In genomic region chr2:153222566-153222965, GRCm38 (mm10) we compare ENCODE assay signal across 24 mouse cellular contexts. TPM values are rescaled to one million over a fixed set of nuclear protein-coding genes. Genes with fewer than 3 reads are reported as not detected.
DNase-seq lines count a peak whose midpoint lies in the region; ATAC-seq lines count a peak whose summit lies in the region.
"Had no signal": no experiment of that assay in that cellular context is flagged by ENCODE, and none has a peak within 500 bp of the region (broad histone marks: within the 10 kb centered on the region; RNA-seq: fewer than 3 reads in every experiment).

No protein-coding gene starts in this region.

- DNase-seq in liver, embryonic 11.5 days (ENCODE audit: low spot score): no peak
- no peak for DNase-seq in liver
- no peak for DNase-seq in gastrocnemius, adult 8-10 months (ENCODE audit: low spot score in 2 of 2)
- DNase-seq in lung, postnatal 10 days: no peak
- no peak for DNase-seq in right cerebral cortex, postnatal 4 days
- DNase-seq: adrenal gland, adult 8-10 months; adrenal gland, postnatal 25 days; cerebellum, adult 18-20 months; cerebellum, adult 9-10 months; cerebellum, postnatal 14 days; gastrocnemius, postnatal 14 days; heart, adult 11 months; heart, postnatal 14 days; heart, postnatal 4 days had no signal

- peak overlapping the region; percentile 75 for H3K27ac ChIP-seq in liver, embryonic 11.5 days (ENCODE audit: low read depth, low read length)
- H3K27ac ChIP-seq in liver, embryonic 12.5 days: peak overlapping the region; percentile 94
- peak overlapping the region; percentile 90 for H3K27ac ChIP-seq in liver, embryonic 15.5 days (replicated peaks)
- H3K27ac ChIP-seq: forebrain, embryonic 10.5 days; forebrain, embryonic 13.5 days; heart, embryonic 13.5 days; hindbrain, embryonic 14.5 days; hindbrain, postnatal 0 days had no signal

- ATAC-seq in liver, embryonic 11.5 days (replicated peaks; ENCODE audit: low FRiP score): no peak
- ATAC-seq in liver, embryonic 12.5 days: no peak
- no peak for ATAC-seq in liver, embryonic 15.5 days (ENCODE audit: insufficient read depth)
- ATAC-seq: activated CD4-positive, CD25-positive, alpha-beta regulatory T cell, adult 4 months; CD4-positive, CD25-positive, alpha-beta regulatory T cell, adult 4 months; forebrain, embryonic 13.5 days; forebrain, embryonic 16.5 days; hindbrain, postnatal 0 days had no signal

- no peaks in the 10 kb centered on the region for H3K27me3 ChIP-seq in liver, embryonic 11.5 days (replicated peaks; ENCODE audit: control insufficient read depth, insufficient read depth, low read length)
- H3K27me3 ChIP-seq in liver, embryonic 12.5 days (replicated peaks): no peaks in the 10 kb centered on the region
- H3K27me3 ChIP-seq in liver, embryonic 15.5 days: no peaks in the 10 kb centered on the region
- H3K27me3 ChIP-seq: forebrain, embryonic 13.5 days; heart, embryonic 13.5 days had no signal

- no peaks in the 10 kb centered on the region for H3K36me3 ChIP-seq in liver, embryonic 11.5 days (ENCODE audit: control insufficient read depth, insufficient read depth, low read length)
- H3K36me3 ChIP-seq in liver, embryonic 12.5 days: peaks cover 12% of the 10 kb centered on the region
- peaks cover 9% of the 10 kb centered on the region for H3K36me3 ChIP-seq in liver, embryonic 15.5 days (replicated peaks)

- peaks cover 46% of the 10 kb centered on the region for H3K4me1 ChIP-seq in liver, embryonic 11.5 days (replicated peaks; ENCODE audit: control insufficient read depth, insufficient read depth, low read length)
- peaks cover 91% of the 10 kb centered on the region for H3K4me1 ChIP-seq in liver, embryonic 12.5 days
- peaks cover 89% of the 10 kb centered on the region for H3K4me1 ChIP-seq in liver, embryonic 15.5 days (replicated peaks)

- H3K9ac ChIP-seq in liver, embryonic 11.5 days (ENCODE audit: low read depth, low read length): peak overlapping the region; percentile 8; the same call in 1 of the 2 replicates
- H3K9ac ChIP-seq in liver, embryonic 12.5 days: peak overlapping the region; percentile 63
- 0 out of 2 replicates have a peak overlapping the region, but pooled peaks have one; percentile 49 for H3K9ac ChIP-seq in liver, embryonic 15.5 days
- H3K9ac ChIP-seq: forebrain, embryonic 13.5 days; heart, embryonic 13.5 days; hindbrain, embryonic 14.5 days had no signal

- no peaks in the 10 kb centered on the region for H3K9me3 ChIP-seq in liver, embryonic 11.5 days (ENCODE audit: control insufficient read depth, low read length)
- no peaks in the 10 kb centered on the region for H3K9me3 ChIP-seq in liver, embryonic 12.5 days (replicated peaks)
- no peaks in the 10 kb centered on the region for H3K9me3 ChIP-seq in liver, embryonic 15.5 days (replicated peaks)
- H3K9me3 ChIP-seq: forebrain, embryonic 10.5 days; forebrain, embryonic 13.5 days; heart, embryonic 13.5 days had no signal

- 86% methylated on average over 2 of the region's 2 CpGs for WGBS in liver, embryonic 11.5 days
- WGBS in liver, embryonic 12.5 days (ENCODE audit: insufficient replicate concordance): 64% methylated on average over 2 of the region's 2 CpGs
- WGBS in liver, embryonic 15.5 days (ENCODE audit: insufficient replicate concordance): 68% methylated on average over 2 of the region's 2 CpGs

- peak overlapping the region; percentile 60 for H3K4me2 ChIP-seq in liver, embryonic 11.5 days
- H3K4me2 ChIP-seq in liver, embryonic 12.5 days: peak overlapping the region; percentile 69
- H3K4me2 ChIP-seq in liver, embryonic 15.5 days: peak overlapping the region; percentile 65
- H3K4me2 ChIP-seq: forebrain, embryonic 13.5 days; heart, embryonic 13.5 days; hindbrain, embryonic 14.5 days had no signal

- no peak overlapping the region for H3K4me3 ChIP-seq in liver, embryonic 11.5 days (ENCODE audit: low read depth, low read length)
- H3K4me3 ChIP-seq in liver, embryonic 12.5 days: no peak overlapping the region
- no peak overlapping the region for H3K4me3 ChIP-seq in liver, embryonic 15.5 days (replicated peaks)
- H3K4me3 ChIP-seq: forebrain, embryonic 10.5 days; forebrain, embryonic 13.5 days; heart, embryonic 13.5 days had no signal

RNA-seq across cellular contexts. Expression of gene Tspyl3, which starts 2.7 kb away (rescaled TPM):
- polyA plus RNA-seq in liver, embryonic 11.5 days (2014; fragmentation: Nextera tagmentation; extraction: Ambion mirVana): 6.5 and 6.8 TPM in 2 replicates
- polyA plus RNA-seq in liver, embryonic 12.5 days (2016; fragmentation: Nextera tagmentation; extraction: Ambion mirVana): 4.1 and 4.6 TPM in 2 replicates
- 2.1 and 2.6 TPM in 2 replicates for polyA plus RNA-seq in liver, embryonic 15.5 days (2015; fragmentation: Nextera tagmentation; extraction: Ambion mirVana)
- under 1 TPM; 0.22 to 0.48 (median 0.37) TPM for total RNA-seq in gastrocnemius, adult 8-10 months (2022)

RNA-seq across cellular contexts. Expression of gene Plagl2, which starts 18.7 kb away (rescaled TPM):
- 45.2 and 45.9 TPM in 2 replicates for polyA plus RNA-seq in liver, embryonic 11.5 days (2014; fragmentation: Nextera tagmentation; extraction: Ambion mirVana)
- polyA plus RNA-seq in liver, embryonic 12.5 days (2016; fragmentation: Nextera tagmentation; extraction: Ambion mirVana): 24.4 and 26.8 TPM in 2 replicates
- polyA plus RNA-seq in liver, embryonic 15.5 days (2015; fragmentation: Nextera tagmentation; extraction: Ambion mirVana): 17.1 TPM in 2 replicates
- 1 to 10 TPM; 2.3 to 3.4 (median 3.0) TPM for total RNA-seq in gastrocnemius, adult 8-10 months (2022)

RNA-seq across cellular contexts. Expression of gene Pofut1, which starts 18.8 kb away (rescaled TPM):
- polyA plus RNA-seq in liver, embryonic 11.5 days (2014; fragmentation: Nextera tagmentation; extraction: Ambion mirVana): 6.3 and 8.0 TPM in 2 replicates
- 3.6 and 4.3 TPM in 2 replicates for polyA plus RNA-seq in liver, embryonic 12.5 days (2016; fragmentation: Nextera tagmentation; extraction: Ambion mirVana)
- polyA plus RNA-seq in liver, embryonic 15.5 days (2015; fragmentation: Nextera tagmentation; extraction: Ambion mirVana): 2.6 TPM in 2 replicates
- 10 to 100 TPM in 3 of 4 experiments, 1 to 10 TPM in 1; 9.2 to 12.3 (median 10.9) TPM for total RNA-seq in gastrocnemius, adult 8-10 months (2022)

Comparison
In these comparisons a context has a peak if more than half of its experiments do, and no peak if none do; other contexts are left out.
1. H3K9ac ChIP-seq: peak in every context shown above with its lines; median percentile 63 in liver, embryonic 12.5 days; 49 in liver, embryonic 15.5 days; 8 in liver, embryonic 11.5 days.